Mouse (Mus musculus) neural tube, embryonic 10.5 days (tissue): Measurements from ENCODE around the gene Serpina3f.
A peak's percentile ranks its signal among the peaks of the same experiment; 100 is the strongest.

Experiments
- DNase-seq: peaks from one replicate; pipeline ENCODE4 v3.0.0-alpha.2; 2017; ENCODE audit warnings: low spot score; ENCODE audit errors: extremely low spot score

The Serpina3f gene

GRCm38 (mm10) chr12:104247553-104248002 lies 33.2 kb downstream of the Serpina3f start:
- DNase-seq = peak; percentile 16

GRCm38 (mm10) chr12:104248231-104248630 lies 33.9 kb downstream of the Serpina3f start:
- DNase-seq = no peak

- DNase-seq = no peak
Measured at GRCm38 (mm10) chr12:104261041-104261440, 46.7 kb downstream of the Serpina3f start.

- DNase-seq = no peak
Measured at GRCm38 (mm10) chr12:104262863-104263262, 48.5 kb downstream of the Serpina3f start, which contains the start of gene Serpina3i. Gene Serpina3i (plus strand): TSS chr12:104263122.

GRCm38 (mm10) chr12:104266374-104266773 lies 52.0 kb downstream of the Serpina3f start:
- no peak for DNase-seq
